Mouse (Mus musculus) heart, adult 2 months (tissue): ENCODE measurements around the gene Cnga4.

Experiments used
- CTCF ChIP-seq: fragments of 200-600 bp; IDR thresholded peaks from 2 replicates; pipeline ENCODE4 v1.8.1; 2022; ENCODE audit warnings: antibody characterized with exemption, mild to moderate bottlenecking, moderate library complexity
- EP300 ChIP-seq: fragments of 200-500 bp; IDR thresholded peaks from 2 replicates; pipeline ENCODE4 v1.6.1; 2011; ENCODE audit warnings: low read depth, low read length, control low read depth; ENCODE audit not compliant: insufficient read depth
- POLR2A ChIP-seq: fragments of 200-500 bp; IDR thresholded peaks from 2 replicates; pipeline ENCODE4 v1.6.1; 2011; ENCODE audit warnings: mild to moderate bottlenecking, low read depth, low read length, control low read depth; ENCODE audit not compliant: insufficient read depth

DNA sequence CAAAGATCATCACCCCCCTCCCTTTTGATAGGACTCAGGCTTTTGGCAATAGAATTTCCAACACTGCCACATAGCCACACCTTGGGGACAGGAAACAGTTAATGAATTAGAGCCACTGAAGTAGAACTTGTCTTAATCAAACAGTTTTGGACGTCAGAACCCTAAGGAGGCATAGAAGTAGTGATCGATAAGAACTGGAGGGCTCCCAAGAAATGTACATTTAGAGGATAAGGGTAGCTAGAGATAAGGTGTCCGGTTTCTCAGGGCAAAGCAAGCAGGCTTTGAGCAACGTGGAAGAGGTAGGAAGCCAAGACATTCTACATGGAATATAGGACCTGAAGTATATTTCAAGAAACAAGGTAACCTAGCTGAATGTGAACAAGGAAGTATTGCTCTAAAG is 37.1 kb downstream of the Cnga4 start:
- TF ChIP-seq EP300, result no peak
- no peak for TF ChIP-seq CTCF
- TF ChIP-seq POLR2A, result no peak
